Mouse (Mus musculus): ENCODE data around the gene Ifitm5. TPM values are rescaled to one million over a fixed set of nuclear protein-coding genes. Genes with fewer than 3 reads are reported as not detected.

Gene Ifitm5
- polyA plus RNA-seq, 1 experiment from 2014 or later: 1.4 TPM

GRCm38 (mm10) chr7:140967862-140968591, 17.9 kb upstream of the Ifitm5 start:
- H3K9me3 ChIP-seq (ENCODE audit: control insufficient read depth, low read length): no peaks in the 10 kb centered on the region
- H3K4me1 ChIP-seq (ENCODE audit: control insufficient read depth, insufficient read depth, low read length): 0 out of 2 replicates have a peak, but pooled peaks cover 2% of the 10 kb centered on the region
- H3K36me3 ChIP-seq (ENCODE audit: control insufficient read depth, insufficient read depth, low read length): no peaks in the 10 kb centered on the region
- no peak overlapping the region for H3K4me3 ChIP-seq (ENCODE audit: low read depth, low read length)
- no peaks in the 10 kb centered on the region for H3K27me3 ChIP-seq (ENCODE audit: control insufficient read depth, insufficient read depth, low read length)
- H3K9ac ChIP-seq (ENCODE audit: low read length): no peak overlapping the region
- no peak for DNase-seq (ENCODE audit: low spot score)
- no peak overlapping the region for H3K4me2 ChIP-seq (ENCODE audit: low read depth)
- no peak for ATAC-seq (ENCODE audit: insufficient read depth, low FRiP score, low TSS enrichment)
- 5% methylated on average over 14 of the region's 14 CpGs for WGBS
- H3K27ac ChIP-seq (ENCODE audit: low read depth, low read length): no peak overlapping the region

GRCm38 (mm10) chr7:140966921-140967320, 16.8 kb upstream of the Ifitm5 start, which contains the start of gene Ifitm1:
Ifitm1 (plus strand) TSS chr7:140967221.
- H3K27me3 ChIP-seq (ENCODE audit: control insufficient read depth, insufficient read depth, low read length): no peaks in the 10 kb centered on the region
- H3K4me2 ChIP-seq (ENCODE audit: low read depth): no peak within 1 kb of the TSS
- H3K9ac ChIP-seq (ENCODE audit: low read length): no peak within 1 kb of the TSS
- H3K27ac ChIP-seq (ENCODE audit: low read depth, low read length): no peak within 1 kb of the TSS
- WGBS: 84% methylated on average over 4 of the region's 4 CpGs
- ATAC-seq (ENCODE audit: insufficient read depth, low FRiP score, low TSS enrichment): no peak
- H3K36me3 ChIP-seq (ENCODE audit: control insufficient read depth, insufficient read depth, low read length): no peaks in the 10 kb centered on the region
- no peak within 1 kb of the TSS for H3K4me3 ChIP-seq (ENCODE audit: low read depth, low read length)
- 0 out of 2 replicates have a peak, but pooled peaks cover 2% of the 10 kb centered on the region for H3K4me1 ChIP-seq (ENCODE audit: control insufficient read depth, insufficient read depth, low read length)
- DNase-seq (ENCODE audit: low spot score): no peak
- H3K9me3 ChIP-seq (ENCODE audit: control insufficient read depth, low read length): no peaks in the 10 kb centered on the region

GRCm38 (mm10) chr7:140962733-140963132, 12.6 kb upstream of the Ifitm5 start:
- Histone ChIP-seq H3K36me3 (ENCODE audit: control insufficient read depth, insufficient read depth, low read length) (no peaks in the 10 kb centered on the region), H3K4me2 (ENCODE audit: low read depth) (no peak overlapping the region), H3K9me3 (ENCODE audit: control insufficient read depth, low read length) (no peaks in the 10 kb centered on the region), H3K4me3 (ENCODE audit: low read depth, low read length) (no peak overlapping the region), H3K27ac (ENCODE audit: low read depth, low read length) (no peak overlapping the region), H3K4me1 (ENCODE audit: control insufficient read depth, insufficient read depth, low read length) (peaks cover 5% of the 10 kb centered on the region; the same call in 1 of the 2 replicates), H3K27me3 (ENCODE audit: control insufficient read depth, insufficient read depth, low read length) (no peaks in the 10 kb centered on the region), H3K9ac (ENCODE audit: low read length) (no peak overlapping the region)
- DNase-seq (ENCODE audit: low spot score): no peak
- WGBS: 36% methylated on average over 2 of the region's 2 CpGs
- no peak for ATAC-seq (ENCODE audit: insufficient read depth, low FRiP score, low TSS enrichment)

GRCm38 (mm10) chr7:140961416-140961815, 11.3 kb upstream of the Ifitm5 start:
- ATAC-seq (ENCODE audit: insufficient read depth, low FRiP score, low TSS enrichment): no peak
- WGBS: 29% methylated on average over 2 of the region's 2 CpGs
- no peak for DNase-seq (ENCODE audit: low spot score)

GRCm38 (mm10) chr7:140960026-140960425, 9.9 kb upstream of the Ifitm5 start:
- H3K27ac ChIP-seq (ENCODE audit: low read depth, low read length): no peak overlapping the region
- H3K4me1 ChIP-seq (ENCODE audit: control insufficient read depth, insufficient read depth, low read length): peaks cover 5% of the 10 kb centered on the region; the same call in 1 of the 2 replicates
- ATAC-seq (ENCODE audit: insufficient read depth, low FRiP score, low TSS enrichment): no peak
- no peaks in the 10 kb centered on the region for H3K9me3 ChIP-seq (ENCODE audit: control insufficient read depth, low read length)
- H3K9ac ChIP-seq (ENCODE audit: low read length): no peak overlapping the region
- no peaks in the 10 kb centered on the region for H3K27me3 ChIP-seq (ENCODE audit: control insufficient read depth, insufficient read depth, low read length)
- H3K4me3 ChIP-seq (ENCODE audit: low read depth, low read length): no peak overlapping the region
- WGBS: 55% methylated on average over 5 of the region's 5 CpGs
- no peak for DNase-seq (ENCODE audit: low spot score)
- H3K4me2 ChIP-seq (ENCODE audit: low read depth): no peak overlapping the region
- no peaks in the 10 kb centered on the region for H3K36me3 ChIP-seq (ENCODE audit: control insufficient read depth, insufficient read depth, low read length)

More at GRCm38 (mm10) chr7:140961416-140961815, 11.3 kb upstream of the Ifitm5 start:
- peaks cover 5% of the 10 kb centered on the region; the same call in 1 of the 2 replicates for H3K4me1 ChIP-seq (ENCODE audit: control insufficient read depth, insufficient read depth, low read length)
- no peaks in the 10 kb centered on the region for H3K27me3 ChIP-seq (ENCODE audit: control insufficient read depth, insufficient read depth, low read length)
- no peak overlapping the region for H3K9ac ChIP-seq (ENCODE audit: low read length)
- H3K4me3 ChIP-seq (ENCODE audit: low read depth, low read length): no peak overlapping the region
- no peaks in the 10 kb centered on the region for H3K9me3 ChIP-seq (ENCODE audit: control insufficient read depth, low read length)
- no peak overlapping the region for H3K27ac ChIP-seq (ENCODE audit: low read depth, low read length)
- no peak overlapping the region for H3K4me2 ChIP-seq (ENCODE audit: low read depth)
- H3K36me3 ChIP-seq (ENCODE audit: control insufficient read depth, insufficient read depth, low read length): no peaks in the 10 kb centered on the region

- ATAC-seq (ENCODE audit: insufficient read depth, low FRiP score, low TSS enrichment): peak; percentile 46; the same call in 1 of the 2 replicates
- H3K4me1 ChIP-seq (ENCODE audit: control insufficient read depth, insufficient read depth, low read length): peaks cover 5% of the 10 kb centered on the region; the same call in 1 of the 2 replicates
- H3K36me3 ChIP-seq (ENCODE audit: control insufficient read depth, insufficient read depth, low read length): no peaks in the 10 kb centered on the region
- 4% methylated on average over 9 of the region's 9 CpGs for WGBS
- no peak overlapping the region for H3K4me3 ChIP-seq (ENCODE audit: low read depth, low read length)
- H3K4me2 ChIP-seq (ENCODE audit: low read depth): no peak overlapping the region
- DNase-seq (ENCODE audit: low spot score): peak; percentile 53
- no peaks in the 10 kb centered on the region for H3K9me3 ChIP-seq (ENCODE audit: control insufficient read depth, low read length)
- no peak overlapping the region for H3K9ac ChIP-seq (ENCODE audit: low read length)
- H3K27ac ChIP-seq (ENCODE audit: low read depth, low read length): no peak overlapping the region
- H3K27me3 ChIP-seq (ENCODE audit: control insufficient read depth, insufficient read depth, low read length): no peaks in the 10 kb centered on the region
Measured at GRCm38 (mm10) chr7:140959181-140959901, 9.2 kb upstream of the Ifitm5 start.

GRCm38 (mm10) chr7:140956556-140956869, 6.4 kb upstream of the Ifitm5 start:
- Histone ChIP-seq H3K4me3 (ENCODE audit: low read depth, low read length) (no peak overlapping the region), H3K9me3 (ENCODE audit: control insufficient read depth, low read length) (no peaks in the 10 kb centered on the region), H3K4me2 (ENCODE audit: low read depth) (no peak overlapping the region), H3K9ac (ENCODE audit: low read length) (no peak overlapping the region), H3K36me3 (ENCODE audit: control insufficient read depth, insufficient read depth, low read length) (no peaks in the 10 kb centered on the region), H3K27ac (ENCODE audit: low read depth, low read length) (no peak overlapping the region), H3K27me3 (ENCODE audit: control insufficient read depth, insufficient read depth, low read length) (no peaks in the 10 kb centered on the region), H3K4me1 (ENCODE audit: control insufficient read depth, insufficient read depth, low read length) (peaks cover 5% of the 10 kb centered on the region; the same call in 1 of the 2 replicates)
- no peak for ATAC-seq (ENCODE audit: insufficient read depth, low FRiP score, low TSS enrichment)
- WGBS: 53% methylated on average over 6 of the region's 6 CpGs
- DNase-seq (ENCODE audit: low spot score): no peak

- Histone ChIP-seq H3K36me3 (ENCODE audit: control insufficient read depth, insufficient read depth, low read length) (no peaks in the 10 kb centered on the region), H3K4me1 (ENCODE audit: control insufficient read depth, insufficient read depth, low read length) (peaks cover 5% of the 10 kb centered on the region; the same call in 1 of the 2 replicates), H3K9me3 (ENCODE audit: control insufficient read depth, low read length) (no peaks in the 10 kb centered on the region), H3K27me3 (ENCODE audit: control insufficient read depth, insufficient read depth, low read length) (no peaks in the 10 kb centered on the region), H3K9ac (ENCODE audit: low read length) (peak within 1 kb of the TSS; percentile 48), H3K4me2 (ENCODE audit: low read depth) (peak within 1 kb of the TSS; percentile 58), H3K4me3 (ENCODE audit: low read depth, low read length) (peak within 1 kb of the TSS; percentile 38), H3K27ac (ENCODE audit: low read depth, low read length) (peak within 1 kb of the TSS; percentile 46; the same call in 1 of the 2 replicates)
- ATAC-seq (ENCODE audit: insufficient read depth, low FRiP score, low TSS enrichment) (peak; percentile 43; the same call in 1 of the 2 replicates), DNase-seq (ENCODE audit: low spot score) (peak; percentile 61)
- WGBS: 21% methylated on average over 11 of the region's 11 CpGs
Measured at GRCm38 (mm10) chr7:140955758-140956555, 5.9 kb upstream of the Ifitm5 start, which contains the start of the genes Gm45717 and Ifitm2. Gm45717 (minus strand) TSS chr7:140955937. Ifitm2 (minus strand) TSS chr7:140955987.

All from neural tube, embryonic 11.5 days (tissue).